Mouse (Mus musculus): Measurements from ENCODE around the gene Cubn.

- TF ChIP-seq POLR2A (IDR thresholded peaks at IDR 0.05; ENCODE audit: insufficient read length, low read depth) (no peak), MAX (IDR thresholded peaks at IDR 0.05; ENCODE audit: low read depth) (no peak), TCF3 (IDR thresholded peaks at IDR 0.05; ENCODE audit: insufficient read length, low read depth) (no peak), POLR2AphosphoS2 (IDR thresholded peaks at IDR 0.05; ENCODE audit: insufficient read length, low read depth) (no peak)
Measured at GRCm38 (mm10) chr2:13407272-13407671, 84.3 kb downstream of the Cubn start.
